In genomic region chr2:73272351-73273248, GRCm38 (mm10) we compare ENCODE assay signal across 8 mouse cellular contexts. TPM values are rescaled to one million over a fixed set of nuclear protein-coding genes. Genes with fewer than 3 reads are reported as not detected.
DNase-seq lines count a peak whose midpoint lies in the region; ATAC-seq lines count a peak whose summit lies in the region.

No protein-coding gene starts in this region.

- peak overlapping the region; percentile 56 for H3K4me2 ChIP-seq in kidney, embryonic 14.5 days (replicated peaks; ENCODE audit: low read depth, low read length)
- H3K4me2 ChIP-seq in heart, embryonic 15.5 days = peak overlapping the region; percentile 73
- peak overlapping the region; percentile 55 for H3K4me2 ChIP-seq in neural tube, embryonic 15.5 days

- H3K9me3 ChIP-seq in kidney, embryonic 14.5 days (ENCODE audit: control insufficient read depth, low read length) = no peaks in the 10 kb centered on the region
- no peaks in the 10 kb centered on the region for H3K9me3 ChIP-seq in heart, embryonic 15.5 days (replicated peaks)
- no peaks in the 10 kb centered on the region for H3K9me3 ChIP-seq in neural tube, embryonic 15.5 days (replicated peaks)

- WGBS in kidney, embryonic 14.5 days = 1% methylated on average over 54 of the region's 55 CpGs
- 1% methylated on average over 54 of the region's 55 CpGs for WGBS in heart, embryonic 15.5 days
- WGBS in neural tube, embryonic 15.5 days = under 1% methylated on average over 55 of the region's 55 CpGs

- H3K9ac ChIP-seq in kidney, embryonic 14.5 days (ENCODE audit: low read depth, low read length) = no peak overlapping the region
- 0 out of 2 replicates have a peak overlapping the region, but pooled peaks have one; percentile 14 for H3K9ac ChIP-seq in heart, embryonic 15.5 days
- H3K9ac ChIP-seq in neural tube, embryonic 15.5 days (replicated peaks) = no peak overlapping the region

- H3K36me3 ChIP-seq in kidney, embryonic 14.5 days (ENCODE audit: control insufficient read depth, insufficient read depth, low read length) = no peaks in the 10 kb centered on the region
- H3K36me3 ChIP-seq in heart, embryonic 15.5 days = no peaks in the 10 kb centered on the region
- H3K36me3 ChIP-seq in neural tube, embryonic 15.5 days = no peaks in the 10 kb centered on the region

- no peak for ATAC-seq in kidney, embryonic 14.5 days (ENCODE audit: low FRiP score, low TSS enrichment)
- ATAC-seq in heart, embryonic 15.5 days (replicated peaks; ENCODE audit: insufficient number of reproducible peaks, insufficient read depth, low FRiP score, low read depth) = no peak
- no peak for ATAC-seq in neural tube, embryonic 15.5 days (ENCODE audit: low FRiP score)

- peaks cover 79% of the 10 kb centered on the region for H3K27me3 ChIP-seq in kidney, embryonic 14.5 days (ENCODE audit: control insufficient read depth, insufficient read depth, low read length)
- peaks cover 86% of the 10 kb centered on the region for H3K27me3 ChIP-seq in heart, embryonic 15.5 days
- H3K27me3 ChIP-seq in neural tube, embryonic 15.5 days (replicated peaks) = peaks cover 65% of the 10 kb centered on the region

- no peak overlapping the region for H3K27ac ChIP-seq in kidney, embryonic 14.5 days (ENCODE audit: low read depth, low read length)
- H3K27ac ChIP-seq in brown adipose tissue, adult 24 weeks (replicated peaks; ENCODE audit: low read depth, low read length) = no peak overlapping the region
- H3K27ac ChIP-seq in heart, embryonic 15.5 days = no peak overlapping the region
- H3K27ac ChIP-seq in neural tube, embryonic 15.5 days (replicated peaks) = no peak overlapping the region

- peak overlapping the region; percentile 37 for H3K4me3 ChIP-seq in kidney, embryonic 14.5 days (ENCODE audit: low read length)
- peak overlapping the region; percentile 32 for H3K4me3 ChIP-seq in brown adipose tissue, adult 24 weeks (ENCODE audit: insufficient read depth, low read depth, low read length)
- H3K4me3 ChIP-seq in heart, embryonic 15.5 days = peak overlapping the region; percentile 52
- peak overlapping the region; percentile 34 for H3K4me3 ChIP-seq in neural tube, embryonic 15.5 days (replicated peaks)

- no peak for DNase-seq in kidney, adult 9 months
- peak; percentile 12 for DNase-seq in liver
- no peak for DNase-seq in layer of hippocampus, adult 9-11 months
- DNase-seq in adrenal gland, postnatal 36 days = no peak

- H3K4me1 ChIP-seq in kidney, embryonic 14.5 days (ENCODE audit: control insufficient read depth, insufficient read depth, low read length) = peaks cover 38% of the 10 kb centered on the region
- H3K4me1 ChIP-seq in brown adipose tissue, adult 24 weeks (ENCODE audit: control insufficient read depth, insufficient read depth, insufficient read length, low read length) = peaks cover 3% of the 10 kb centered on the region; the same call in 1 of the 2 replicates
- peaks cover 49% of the 10 kb centered on the region for H3K4me1 ChIP-seq in heart, embryonic 15.5 days (replicated peaks)
- H3K4me1 ChIP-seq in neural tube, embryonic 15.5 days = peaks cover 44% of the 10 kb centered on the region

RNA-seq across cellular contexts. Expression of gene Sp9, which starts 0.9 kb away (rescaled TPM):
- 0.11 and 0.19 TPM in 2 replicates for polyA plus RNA-seq in kidney, embryonic 14.5 days (2014; fragmentation: Nextera tagmentation; extraction: Ambion mirVana)
- polyA plus RNA-seq in brown adipose tissue, adult 24 weeks (2012; ENCODE audit: insufficient read depth, insufficient read length, missing spikeins) = not detected in 2 replicates
- not detected in 2 replicates for polyA plus RNA-seq in heart, embryonic 15.5 days (2015; fragmentation: Nextera tagmentation; extraction: Ambion mirVana)
- polyA plus RNA-seq in neural tube, embryonic 15.5 days (2015; fragmentation: Nextera tagmentation; extraction: Ambion mirVana) = 1.1 and 1.4 TPM in 2 replicates
- total RNA-seq in adrenal gland, postnatal 36 days (2021) = not detected

RNA-seq across cellular contexts. Expression of gene Scrn3, which starts 39.8 kb away (rescaled TPM):
- 9.8 and 14.5 TPM in 2 replicates for polyA plus RNA-seq in kidney, embryonic 14.5 days (2014; fragmentation: Nextera tagmentation; extraction: Ambion mirVana)
- 30.1 and 32.1 TPM in 2 replicates for polyA plus RNA-seq in brown adipose tissue, adult 24 weeks (2012; ENCODE audit: insufficient read depth, insufficient read length, missing spikeins)
- 13.2 and 13.4 TPM in 2 replicates for polyA plus RNA-seq in heart, embryonic 15.5 days (2015; fragmentation: Nextera tagmentation; extraction: Ambion mirVana)
- polyA plus RNA-seq in neural tube, embryonic 15.5 days (2015; fragmentation: Nextera tagmentation; extraction: Ambion mirVana) = 9.8 TPM in 2 replicates
- total RNA-seq in adrenal gland, postnatal 36 days (2021) = 10 to 100 TPM; 18.8 to 26.8 TPM

RNA-seq across cellular contexts. Expression of gene Cir1, which starts 39.9 kb away (rescaled TPM):
- 24.1 and 31.8 TPM in 2 replicates for polyA plus RNA-seq in kidney, embryonic 14.5 days (2014; fragmentation: Nextera tagmentation; extraction: Ambion mirVana)
- polyA plus RNA-seq in brown adipose tissue, adult 24 weeks (2012; ENCODE audit: insufficient read depth, insufficient read length, missing spikeins) = 9.6 and 13.2 TPM in 2 replicates
- polyA plus RNA-seq in heart, embryonic 15.5 days (2015; fragmentation: Nextera tagmentation; extraction: Ambion mirVana) = 15.0 and 16.7 TPM in 2 replicates
- 23.1 and 26.9 TPM in 2 replicates for polyA plus RNA-seq in neural tube, embryonic 15.5 days (2015; fragmentation: Nextera tagmentation; extraction: Ambion mirVana)
- 10 to 100 TPM; 15.7 to 21.3 TPM for total RNA-seq in adrenal gland, postnatal 36 days (2021)

RNA-seq across cellular contexts. Expression of gene Ola1, which starts 53.9 kb away (rescaled TPM):
- polyA plus RNA-seq in kidney, embryonic 14.5 days (2014; fragmentation: Nextera tagmentation; extraction: Ambion mirVana) = 96.6 and 96.7 TPM in 2 replicates
- 68.3 and 79.2 TPM in 2 replicates for polyA plus RNA-seq in brown adipose tissue, adult 24 weeks (2012; ENCODE audit: insufficient read depth, insufficient read length, missing spikeins)
- 57.7 and 59.2 TPM in 2 replicates for polyA plus RNA-seq in heart, embryonic 15.5 days (2015; fragmentation: Nextera tagmentation; extraction: Ambion mirVana)
- 111 and 117 TPM in 2 replicates for polyA plus RNA-seq in neural tube, embryonic 15.5 days (2015; fragmentation: Nextera tagmentation; extraction: Ambion mirVana)
- 10 to 100 TPM; 52.4 to 57.9 TPM for total RNA-seq in adrenal gland, postnatal 36 days (2021)
